Mouse (Mus musculus) gastrocnemius, postnatal 10 days (tissue): ENCODE results near the gene Gm7971. TPM values are rescaled to one million over a fixed set of nuclear protein-coding genes. Genes with fewer than 3 reads are reported as not detected.
"Not testable (repeated sequence)": the region's sequence is repeated elsewhere in the genome, so short reads cannot be mapped to it uniquely, and the experiment has no call there.

ENCODE experiments used
- DNase-seq: peaks from one replicate; pipeline ENCODE4 v3.0.0; 2021; ENCODE audit warnings: mixed read lengths
- long read RNA-seq, 2 experiments: library from polyadenylated mRNA; stranded (forward); transcript quantifications; one replicate each; pipeline ENCODE4 v2.0.0; 2021
- total RNA-seq, 2 experiments: library from RNA; stranded (reverse); gene quantifications; 2 replicates each; pipeline ENCODE4 v1.2.3; 2021

Gene Gm7971
- not detected for total RNA-seq
- long read RNA-seq, experiment 1 = 0 reads
- long read RNA-seq, experiment 2 = 0 reads

DNA sequence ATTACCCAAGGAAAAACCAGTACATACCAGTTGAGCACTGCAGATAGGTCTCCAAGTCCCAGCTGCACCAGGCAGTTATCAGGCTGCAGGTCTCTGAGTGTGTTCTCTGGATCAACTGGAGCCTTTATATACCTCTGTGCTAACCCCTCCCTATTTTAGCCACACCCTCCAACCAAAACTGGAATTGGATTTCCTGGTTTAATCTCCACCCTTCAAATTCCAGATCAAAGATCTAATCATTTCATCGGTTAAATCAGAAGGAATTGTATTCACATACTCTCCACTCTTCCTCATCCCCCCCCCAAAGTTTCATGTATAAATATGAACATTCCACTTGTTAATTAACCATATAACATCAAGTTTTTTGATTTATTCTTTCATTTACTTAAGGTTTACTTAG lies at the start of gene Gm7971:
Gene Gm7971 (minus strand): TSS at position 101 of the 400 bp plus-strand sequence.
- DNase-seq = not testable (repeated sequence)

Other genes with a start within 250 kb of the Gm7971 start
- gene D5Ertd577e, start 138.1 kb downstream of the Gm7971 start, total RNA-seq = not detected
- gene Gm3286, start 84.1 kb downstream of the Gm7971 start, total RNA-seq = not detected
- gene Gm7978, start 141.3 kb upstream of the Gm7971 start, total RNA-seq = not detected
- gene Gm7982, start 147.1 kb upstream of the Gm7971 start, total RNA-seq = not detected
- gene E330014E10Rik, start 181.1 kb upstream of the Gm7971 start, total RNA-seq = not detected